Mouse (Mus musculus): ENCODE measurements at regions not wholly inside any gene's neighbourhood (a gene's known extent, or its start where the extent isn't known, plus 50 kb on each side); places are given as distances from the start of the nearest gene placed in this dataset.
A peak's percentile ranks its signal among the peaks of the same experiment; 100 is the strongest.

- DNase-seq, result no peak
These were observed 192.8 kb downstream of the Tm2d1 start for GRCm38 (mm10) chr4:98190318-98190717.

GRCm38 (mm10) chr4:98189894-98190293 is 193.2 kb downstream of the Tm2d1 start:
- DNase-seq, result no peak

DNA sequence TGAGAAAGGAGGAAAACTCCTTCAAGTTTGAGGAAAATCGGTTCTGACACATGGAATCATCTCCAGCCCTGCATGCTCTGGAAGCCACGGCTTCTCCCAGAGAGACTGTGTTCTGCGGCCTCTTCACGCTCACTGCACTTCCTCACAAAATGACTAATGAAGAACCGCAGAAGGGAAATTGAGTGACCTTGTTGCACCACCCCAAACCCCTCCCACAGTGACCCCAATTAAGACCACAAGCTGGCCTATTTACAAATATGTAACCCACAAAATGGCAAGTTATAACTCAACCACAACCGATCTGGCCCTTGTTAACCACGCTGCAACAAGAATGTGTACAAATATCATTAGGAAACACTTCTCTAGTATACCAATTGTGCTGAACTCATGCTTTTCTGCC is 194.2 kb downstream of the Tm2d1 start:
- no peak for DNase-seq

DNA sequence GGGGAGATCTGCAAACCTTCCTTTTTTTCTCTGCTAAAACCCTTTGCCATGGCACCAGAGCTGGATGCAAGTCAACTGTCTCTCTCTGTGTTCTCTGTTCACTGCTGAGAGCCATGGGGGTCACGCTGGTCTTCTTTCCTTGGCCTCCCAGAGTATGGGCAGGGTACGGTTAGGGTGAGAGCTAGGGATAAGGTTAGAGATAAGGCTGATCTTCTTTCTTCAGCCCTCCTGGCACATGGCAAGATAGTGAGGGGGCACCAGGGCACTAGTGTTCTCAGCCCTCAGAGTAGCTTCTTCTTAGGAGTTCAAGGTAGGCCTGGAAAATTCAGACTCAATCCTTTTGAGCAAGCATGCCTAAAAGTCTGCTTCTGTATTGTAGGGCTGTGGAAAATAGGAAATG is 196.1 kb downstream of the Tm2d1 start:
- DNase-seq, result no peak

- DNase-seq, result peak; percentile 73
These were observed 201.1 kb downstream of the Tm2d1 start for GRCm38 (mm10) chr4:98182053-98182355.

DNA sequence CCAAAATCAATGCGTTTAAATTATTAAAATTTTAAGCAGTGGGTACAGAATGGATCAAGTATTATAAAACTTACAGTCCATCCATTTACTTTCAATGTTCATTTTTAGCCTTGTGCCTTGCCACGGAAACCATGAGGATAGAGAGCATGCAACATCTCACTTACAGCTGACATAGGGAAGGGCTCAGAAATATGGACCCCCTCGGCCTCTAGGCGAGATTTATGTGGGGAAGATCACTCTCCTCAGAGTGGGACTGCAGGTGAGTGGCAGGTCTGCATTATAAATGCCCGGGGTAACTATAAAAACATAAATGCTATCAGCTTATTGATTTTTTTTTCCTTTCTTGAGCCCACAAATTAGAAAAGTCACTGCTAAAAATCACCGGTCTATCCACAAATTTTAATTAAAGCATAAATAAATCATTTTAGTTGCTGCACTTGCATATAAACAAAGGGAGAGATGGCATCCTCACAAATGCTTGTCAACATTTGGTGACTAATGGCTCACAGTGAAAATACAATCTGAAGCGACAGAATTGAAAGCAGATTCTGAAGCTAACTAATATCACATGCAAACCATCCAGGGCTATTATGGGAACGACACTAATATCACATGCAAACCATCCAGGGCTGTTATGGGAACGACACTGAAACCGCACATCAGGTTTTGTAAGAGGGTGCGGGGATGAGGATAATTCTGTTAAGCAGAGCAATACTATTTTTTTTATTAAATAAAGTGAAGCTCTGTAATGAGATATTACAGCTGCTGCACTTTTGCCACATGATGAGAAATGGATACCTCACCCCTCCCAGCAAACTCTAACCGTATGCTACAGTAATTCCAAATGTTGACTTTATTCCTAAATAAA is 201.7 kb downstream of the Tm2d1 start:
- DNase-seq, result no peak

DNA sequence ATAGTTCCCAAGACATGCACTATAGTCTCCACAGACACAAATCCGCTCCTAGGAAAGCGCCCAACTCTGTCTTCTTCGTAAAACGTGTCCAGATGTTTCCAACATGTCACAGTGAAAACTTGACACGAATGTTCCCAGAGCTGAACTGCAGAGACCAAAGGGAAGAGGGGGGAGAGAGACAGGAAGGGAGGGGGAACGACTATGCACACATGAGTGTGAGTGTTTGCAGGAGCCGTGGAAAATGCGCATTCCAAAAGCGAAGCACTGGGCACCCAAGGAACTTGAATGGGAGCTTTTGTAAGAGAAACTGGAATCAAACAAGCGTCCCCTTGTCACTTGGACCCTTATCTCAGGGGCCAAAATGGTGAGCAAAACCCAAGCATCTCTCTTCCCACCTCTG is 202.8 kb downstream of the Tm2d1 start:
- DNase-seq, result no peak
